Mouse (Mus musculus) mouse embryonic stem cell (cell line): Measurements from ENCODE around the gene Cts3.
"Not testable (repeated sequence)": the region's sequence is repeated elsewhere in the genome, so short reads cannot be mapped to it uniquely, and the experiment has no call there.

Source experiments
- in situ Hi-C, 2 experiments: fragments of 300-500 bp; cut with MboI; formaldehyde crosslinking; loops; 1 replicate in 1 of 2; 3 replicates in 1 of 2; pipeline ENCODE4 v1.14.3; 2019 to 2020; ENCODE audit warnings: low sequenced_read_pairs in 2 of 2, low pct_unique_long_range_greater_than_20kb in 1 of 2, mixed read lengths in 1 of 2; ENCODE audit not compliant: unreplicated experiment in 1 of 2

Cts3 gene

DNA sequence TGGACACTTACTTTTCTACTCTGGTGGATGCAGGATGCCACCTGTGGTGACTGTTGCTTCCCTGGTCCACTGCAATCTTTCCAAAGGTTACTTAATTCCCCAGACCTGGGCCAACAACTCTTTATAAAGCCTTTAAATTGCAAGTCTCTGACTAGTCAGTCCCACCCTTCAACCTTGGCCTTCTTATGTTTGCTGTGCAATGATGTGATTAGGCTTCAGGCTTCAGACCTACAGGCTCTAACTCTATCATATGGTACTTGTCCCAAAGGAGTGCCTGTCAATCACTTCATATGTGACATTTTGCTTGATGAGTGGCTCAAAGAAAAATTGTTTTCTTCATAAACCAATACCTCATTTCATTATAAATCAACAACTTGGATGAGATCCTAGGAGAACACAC is at the start of gene Cts3:
Cts3 (minus strand) TSS at position 101 of the 400 bp plus-strand sequence.
- in situ Hi-C loops = no loop called here

DNA sequence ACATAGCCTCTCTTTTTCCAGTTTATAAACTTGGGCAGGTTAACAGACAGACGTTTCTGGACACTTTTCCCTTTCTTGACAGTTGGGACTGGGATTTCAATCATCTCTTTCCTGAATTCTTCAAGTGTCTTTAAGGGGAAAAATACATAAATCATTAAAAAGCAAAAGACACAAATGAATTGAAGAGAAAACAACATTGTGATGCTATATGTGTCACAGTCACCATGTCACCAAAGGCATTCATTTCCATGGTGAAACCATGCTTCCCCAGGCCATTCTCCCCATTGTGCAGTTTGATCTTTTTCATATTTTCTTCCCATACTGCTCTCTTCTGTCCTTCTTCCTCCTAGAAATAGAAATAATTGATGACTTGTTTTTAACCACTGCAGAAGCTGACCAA is 1.9 kb downstream of the Cts3 start, which contains the start of gene Gm49352:
Gm49352 (minus strand) TSS at position 101 of the 400 bp plus-strand sequence.
- in situ Hi-C loops = not testable (repeated sequence)

DNA sequence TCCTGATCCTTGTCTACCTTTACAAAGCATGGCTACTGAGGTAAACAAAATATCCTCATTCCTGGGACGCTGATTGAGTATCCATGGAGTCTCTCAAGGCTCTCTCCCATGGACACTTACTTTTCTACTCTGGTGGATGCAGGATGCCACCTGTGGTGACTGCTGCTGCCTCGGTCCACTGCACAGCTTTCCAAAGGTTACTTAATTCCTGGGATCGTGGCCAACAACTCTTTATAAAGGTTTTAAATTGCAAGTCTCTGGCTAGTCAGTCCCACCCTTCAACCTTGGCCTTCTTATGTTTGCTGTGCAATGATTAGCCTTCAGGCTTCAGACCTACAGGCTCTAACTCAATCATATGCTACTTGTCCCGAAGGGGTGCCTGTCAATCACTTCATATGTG is 28.3 kb downstream of the Cts3 start, which contains the start of gene Ctsm:
Ctsm (minus strand) TSS at position 209 of the 400 bp plus-strand sequence.
- in situ Hi-C loops = no loop called here
